Mouse (Mus musculus) liver, adult 2 months (tissue): ENCODE data around the gene Wnt10a. TPM values are rescaled to one million over a fixed set of nuclear protein-coding genes. Genes with fewer than 3 reads are reported as not detected.

Experiments used
- DNase-seq: peaks from one replicate; pipeline ENCODE4 v3.0.0-alpha.2; 2011; ENCODE audit warnings: low read depth, low spot score; ENCODE audit errors: extremely low read depth
- H3K27ac ChIP-seq: fragments of 200-500 bp; replicated peaks from 2 replicates; pipeline ENCODE4 v1.5.1; 2012; ENCODE audit warnings: low read depth, mild to moderate bottlenecking, control low read depth, inconsistent platforms, low read length; ENCODE audit not compliant: insufficient read depth
- H3K27me3 ChIP-seq: fragments of 200-500 bp; 2 replicates; pipeline ENCODE4 v1.6.1; 2012; ENCODE audit warnings: mild to moderate bottlenecking, moderate library complexity, low read length, inconsistent platforms; ENCODE audit not compliant: control insufficient read depth, insufficient read depth
- H3K36me3 ChIP-seq: fragments of 200-500 bp; 2 replicates; pipeline ENCODE4 v1.6.1; 2012; ENCODE audit warnings: low read length, inconsistent platforms; ENCODE audit not compliant: control insufficient read depth, insufficient read depth
- H3K4me1 ChIP-seq: fragments of 200-500 bp; 2 replicates; pipeline ENCODE4 v1.6.1; 2011; ENCODE audit warnings: low read length; ENCODE audit not compliant: control insufficient read depth, insufficient read depth
- H3K4me3 ChIP-seq: fragments of 200-500 bp; 2 replicates; pipeline ENCODE4 v1.5.1; 2011; ENCODE audit warnings: low read depth, mild to moderate bottlenecking, control low read depth, low read length, moderate library complexity; ENCODE audit not compliant: insufficient read depth
- H3K79me2 ChIP-seq: fragments of 200-500 bp; 2 replicates; pipeline ENCODE4 v1.6.1; 2012; ENCODE audit warnings: inconsistent platforms, mild to moderate bottlenecking, low read length, moderate library complexity; ENCODE audit not compliant: control insufficient read depth, insufficient read depth
- H3K9ac ChIP-seq: fragments of 200-500 bp; 2 replicates; pipeline ENCODE4 v1.6.1; 2012; ENCODE audit warnings: low read depth, mild to moderate bottlenecking, control low read depth, inconsistent platforms, low read length
- CTCF ChIP-seq: fragments of 200-500 bp; IDR thresholded peaks from 2 replicates; pipeline ENCODE4 v1.5.1; 2011; ENCODE audit warnings: low read depth, low read length, control low read depth
- POLR2A ChIP-seq: fragments of 200-500 bp; IDR thresholded peaks from 2 replicates; pipeline ENCODE4 v1.6.1; 2011; ENCODE audit warnings: low read length, control low read depth; ENCODE audit not compliant: insufficient read depth; ENCODE audit errors: extremely low read depth
- WGBS: fragments of 180-500 bp; shearing (Covaris S2); methylation state at CpG from one replicate; pipeline ENCODE4 v1.1.7; 2018; 5-methylcytosine and 5-hydroxymethylcytosine counted together
- polyA plus RNA-seq: library from polyadenylated mRNA; depleted of rRNA; stranded (reverse); fragments of >200 nt; gene quantifications from 2 replicates; pipeline ENCODE4 v1.2.3, GENCODE M21; 2012
- total RNA-seq: library from RNA; depleted of rRNA; stranded (reverse); fragments of >200 nt; gene quantifications from 2 replicates; pipeline ENCODE4 v1.2.3, GENCODE M21; 2014

Wnt10a gene
- total and polyA plus RNA-seq, 2 experiments: not detected

DNA sequence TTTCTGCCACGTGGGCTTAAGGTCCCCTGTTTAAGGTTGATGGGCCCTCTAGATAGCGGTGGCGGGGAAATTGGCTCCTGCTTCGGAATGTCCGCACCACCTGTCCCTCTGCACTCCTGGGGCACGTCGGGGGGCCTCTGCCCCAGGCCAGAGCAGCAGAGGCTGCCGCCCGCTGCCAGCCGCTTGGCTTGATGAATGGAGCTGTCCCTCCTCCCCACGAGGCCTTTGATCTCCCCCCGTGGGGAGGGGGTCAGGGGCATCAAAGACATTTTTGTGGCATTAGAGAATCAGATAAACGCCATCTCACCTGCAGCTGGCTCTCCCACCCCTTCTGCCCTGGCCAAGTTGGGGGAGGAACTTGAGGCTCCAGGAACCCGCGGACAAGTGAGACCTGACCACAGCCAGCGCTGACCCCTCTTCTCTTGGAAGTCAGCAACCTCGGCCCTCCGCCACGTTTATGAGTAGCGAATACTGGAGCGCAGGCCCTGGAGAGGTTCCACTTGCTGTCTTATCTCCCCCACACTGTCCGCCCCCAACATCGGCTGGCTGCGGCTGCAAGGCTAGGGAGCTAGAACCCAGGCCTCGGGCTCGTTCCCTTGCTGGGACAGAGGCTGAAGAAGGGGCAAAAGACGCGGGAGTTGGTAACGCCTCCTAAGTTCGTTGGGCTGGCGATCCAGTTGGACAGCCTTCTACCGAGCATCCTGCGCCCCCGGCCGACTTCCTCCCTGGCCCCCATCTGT, 20.4 kb upstream of the Wnt10a start:
- H3K36me3 ChIP-seq: no peaks in the 10 kb centered on the region
- TF ChIP-seq POLR2A: no peak
- no peak for TF ChIP-seq CTCF
- H3K79me2 ChIP-seq: no peaks in the 10 kb centered on the region
- peaks cover 26% of the 10 kb centered on the region for H3K27me3 ChIP-seq
- no peak overlapping the region for H3K27ac ChIP-seq
- no peak overlapping the region for H3K4me3 ChIP-seq
- H3K9ac ChIP-seq: no peak overlapping the region
- peaks cover 3% of the 10 kb centered on the region; the same call in 1 of the 2 replicates for H3K4me1 ChIP-seq
- no peak for DNase-seq
- 6% methylated on average over 35 of the region's 35 CpGs for WGBS

DNA sequence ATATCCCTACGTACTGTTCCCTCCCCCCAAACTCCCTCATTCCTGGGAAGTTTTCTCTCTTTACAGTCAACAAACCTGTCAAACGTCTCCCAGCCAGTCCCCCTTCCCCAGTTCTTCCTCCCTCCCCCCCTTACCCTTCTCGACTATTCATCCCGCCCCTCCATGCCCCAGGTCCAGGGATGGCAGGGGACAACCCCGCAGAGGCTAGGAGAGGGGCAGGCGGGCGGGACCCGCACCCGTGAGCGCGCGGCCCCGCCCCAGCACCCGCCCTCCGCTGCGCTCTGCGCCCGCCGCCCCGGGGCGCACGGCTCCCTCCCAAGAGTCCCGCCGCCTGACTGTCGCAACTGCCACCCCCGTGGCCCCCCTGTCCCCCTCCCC, 19.9 kb upstream of the Wnt10a start:
- no peak for TF ChIP-seq CTCF
- H3K9ac ChIP-seq: no peak overlapping the region
- H3K27me3 ChIP-seq: peaks cover 26% of the 10 kb centered on the region
- no peaks in the 10 kb centered on the region for H3K36me3 ChIP-seq
- no peak overlapping the region for H3K27ac ChIP-seq
- 3% methylated on average over 19 of the region's 26 CpGs for WGBS
- no peak overlapping the region for H3K4me3 ChIP-seq
- H3K4me1 ChIP-seq: peaks cover 3% of the 10 kb centered on the region; the same call in 1 of the 2 replicates
- DNase-seq: no peak
- H3K79me2 ChIP-seq: no peaks in the 10 kb centered on the region

DNA sequence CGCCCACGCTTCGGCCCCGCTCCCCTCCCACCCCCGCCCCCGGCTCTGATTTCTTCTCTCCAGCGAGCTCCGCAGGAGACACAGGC, 19.6 kb upstream of the Wnt10a start, which contains the start of gene Wnt6:
Gene Wnt6 (plus strand): TSS at position 48 of the 86 bp plus-strand sequence.
- Histone ChIP-seq H3K79me2 (no peaks in the 10 kb centered on the region), H3K4me3 (peak within 1 kb of the TSS; percentile 28; the same call in 1 of the 2 replicates), H3K27me3 (peaks cover 26% of the 10 kb centered on the region), H3K4me1 (peaks cover 3% of the 10 kb centered on the region; the same call in 1 of the 2 replicates), H3K27ac (no peak within 1 kb of the TSS), H3K36me3 (no peaks in the 10 kb centered on the region), H3K9ac (no peak within 1 kb of the TSS; the same call in 1 of the 2 replicates)
- no peak for DNase-seq
- no peak for TF ChIP-seq CTCF
- no peak for TF ChIP-seq POLR2A
- 0% methylated on average over 2 of the region's 8 CpGs for WGBS

DNA sequence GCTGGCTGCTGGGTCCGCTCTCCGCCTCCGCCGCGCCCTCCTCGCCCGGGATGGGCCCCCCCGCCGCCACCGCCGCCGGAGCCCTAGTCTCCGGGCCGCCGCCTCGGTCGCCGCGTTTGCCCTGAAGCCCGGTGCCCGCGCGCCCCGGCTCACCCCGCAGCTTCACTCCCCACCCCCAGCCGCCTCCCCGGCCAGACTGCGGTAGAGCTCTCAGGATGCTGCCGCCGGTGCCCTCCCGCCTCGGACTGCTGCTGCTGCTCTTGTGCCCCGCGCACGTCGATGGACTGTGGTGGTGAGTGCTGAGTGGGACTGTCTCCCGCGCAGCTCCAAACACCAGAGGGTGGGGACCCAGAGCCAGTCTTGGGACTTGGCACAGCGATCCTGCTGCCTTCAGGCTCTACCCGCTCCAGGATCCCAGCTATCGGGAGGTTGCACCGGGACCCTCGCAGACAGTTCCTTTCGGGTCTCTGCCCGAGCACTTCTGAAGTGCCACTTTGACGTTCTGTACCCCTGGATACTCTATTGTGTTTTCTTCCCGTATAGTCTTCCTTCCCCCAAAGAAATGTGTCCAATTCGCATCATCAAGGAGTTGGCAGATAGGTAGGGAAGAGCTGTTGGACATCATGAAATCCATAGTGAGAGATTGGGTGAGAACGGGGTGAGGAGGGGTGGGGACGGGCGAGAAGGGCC, 19.2 kb upstream of the Wnt10a start:
- Histone ChIP-seq H3K27ac (no peak overlapping the region), H3K27me3 (peaks cover 26% of the 10 kb centered on the region), H3K4me3 (peak overlapping the region; percentile 28; the same call in 1 of the 2 replicates), H3K9ac (no peak overlapping the region; the same call in 1 of the 2 replicates), H3K4me1 (peaks cover 3% of the 10 kb centered on the region; the same call in 1 of the 2 replicates), H3K36me3 (no peaks in the 10 kb centered on the region), H3K79me2 (no peaks in the 10 kb centered on the region)
- DNase-seq: no peak
- WGBS: 3% methylated on average over 46 of the region's 51 CpGs
- TF ChIP-seq CTCF (no peak), POLR2A (no peak)

DNA sequence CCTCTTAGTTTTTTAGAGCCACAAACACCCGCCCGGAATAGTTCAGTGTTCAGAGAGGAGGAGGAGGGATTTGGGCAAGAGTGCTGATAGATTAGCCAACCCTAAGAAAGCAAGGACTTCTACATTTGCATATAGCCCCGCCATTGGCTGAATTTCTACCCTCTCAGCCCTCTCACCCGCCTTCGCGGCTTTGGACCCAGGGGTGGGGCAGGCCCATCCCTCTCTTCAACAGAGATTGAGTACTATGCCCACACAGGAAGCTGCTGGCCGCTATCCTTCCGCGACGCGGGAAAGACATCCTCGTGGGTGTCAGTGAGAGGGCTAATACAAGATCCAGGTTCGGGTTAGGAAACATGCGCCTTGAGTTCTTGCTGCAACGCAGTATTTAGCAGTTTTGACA, 18.2 kb upstream of the Wnt10a start:
- Histone ChIP-seq H3K27ac (no peak overlapping the region), H3K79me2 (no peaks in the 10 kb centered on the region), H3K4me1 (peaks cover 3% of the 10 kb centered on the region; the same call in 1 of the 2 replicates), H3K36me3 (no peaks in the 10 kb centered on the region), H3K4me3 (no peak overlapping the region), H3K27me3 (peaks cover 23% of the 10 kb centered on the region), H3K9ac (no peak overlapping the region)
- DNase-seq: peak; percentile 88
- under 1% methylated on average over 15 of the region's 15 CpGs for WGBS
- TF ChIP-seq CTCF: no peak
- no peak for TF ChIP-seq POLR2A

DNA sequence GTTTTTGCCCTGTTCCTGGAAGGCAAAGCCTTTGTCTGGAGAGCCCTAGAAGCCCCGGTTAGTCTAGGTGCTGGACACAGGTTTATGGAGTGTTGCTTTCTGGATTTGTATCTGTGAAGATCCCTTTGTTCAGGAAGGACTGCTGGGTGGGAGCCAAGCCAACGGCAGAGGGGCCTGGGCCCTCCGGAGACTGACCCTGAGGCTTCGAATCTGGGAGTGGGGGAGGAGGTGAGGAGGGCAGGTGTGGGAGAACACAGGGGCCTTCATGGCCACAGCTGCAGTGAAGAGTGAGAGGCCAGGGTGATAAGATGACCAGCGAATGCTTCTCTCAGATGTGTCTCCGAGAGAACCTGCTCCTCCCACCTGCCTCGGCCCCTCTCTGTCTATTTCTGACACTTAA, 17.3 kb upstream of the Wnt10a start:
- no peak for TF ChIP-seq POLR2A
- no peak for TF ChIP-seq CTCF
- 51% methylated on average over 7 of the region's 7 CpGs for WGBS
- no peak for DNase-seq
- Histone ChIP-seq H3K4me3 (no peak overlapping the region), H3K4me1 (peaks cover 3% of the 10 kb centered on the region; the same call in 1 of the 2 replicates), H3K79me2 (no peaks in the 10 kb centered on the region), H3K27ac (no peak overlapping the region), H3K9ac (no peak overlapping the region), H3K27me3 (peaks cover 23% of the 10 kb centered on the region), H3K36me3 (no peaks in the 10 kb centered on the region)
